Mouse (Mus musculus) embryonic fibroblast, embryonic 13.5 days (primary cell): ENCODE data around the gene Smtnl2.

Source experiments
- CTCF ChIP-seq: IDR thresholded peaks from 2 replicates; pipeline ENCODE4 v1.5.1; 2011; ENCODE audit warnings: mild to moderate bottlenecking, control low read depth, low read length, moderate library complexity, borderline replicate concordance; ENCODE audit not compliant: insufficient read depth
- POLR2A ChIP-seq: IDR thresholded peaks from 2 replicates; pipeline ENCODE4 v1.6.1; 2011; ENCODE audit warnings: low read depth, mild to moderate bottlenecking, control low read depth, low read length, moderate library complexity

DNA sequence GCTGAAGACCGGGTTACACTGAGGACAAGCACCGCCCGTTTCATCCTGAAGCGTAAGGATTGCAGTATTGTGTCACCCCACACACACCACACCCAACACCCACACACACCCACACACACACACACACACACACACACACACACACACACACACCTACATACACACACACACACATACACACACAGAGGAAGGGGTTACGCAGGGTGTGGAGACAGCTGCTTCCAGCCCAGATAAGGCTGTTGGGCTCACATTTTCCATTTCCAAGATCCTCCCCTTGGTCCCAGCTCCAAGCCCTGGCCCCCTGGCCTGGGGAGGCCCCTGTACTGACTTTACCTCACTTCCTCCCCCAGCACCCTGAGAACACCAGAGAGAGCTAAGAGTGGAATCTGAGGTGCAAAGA, 5.2 kb upstream of the Smtnl2 start:
- TF ChIP-seq CTCF (no peak), POLR2A (no peak)
